Mouse (Mus musculus): ENCODE measurements around the gene Gm13288. TPM values are rescaled to one million over a fixed set of nuclear protein-coding genes. Genes with fewer than 3 reads are reported as not detected.

Gm13288 gene
- total RNA-seq (2023; ENCODE audit: inconsistent age), result not detected in 4 replicates

GRCm38 (mm10) chr4:88805231-88805630 lies at the start of gene Gm13288:
Gene Gm13288 (plus strand): TSS chr4:88805531.

GRCm38 (mm10) chr4:88759610-88760268 lies 45.6 kb upstream of the Gm13288 start, which contains the start of gene Gm13283:
Gene Gm13283 (plus strand): TSS chr4:88760119.

GRCm38 (mm10) chr4:88773534-88773933 lies 31.8 kb upstream of the Gm13288 start, which contains the start of gene Gm13290:
Gene Gm13290 (plus strand): TSS chr4:88773834.

DNA sequence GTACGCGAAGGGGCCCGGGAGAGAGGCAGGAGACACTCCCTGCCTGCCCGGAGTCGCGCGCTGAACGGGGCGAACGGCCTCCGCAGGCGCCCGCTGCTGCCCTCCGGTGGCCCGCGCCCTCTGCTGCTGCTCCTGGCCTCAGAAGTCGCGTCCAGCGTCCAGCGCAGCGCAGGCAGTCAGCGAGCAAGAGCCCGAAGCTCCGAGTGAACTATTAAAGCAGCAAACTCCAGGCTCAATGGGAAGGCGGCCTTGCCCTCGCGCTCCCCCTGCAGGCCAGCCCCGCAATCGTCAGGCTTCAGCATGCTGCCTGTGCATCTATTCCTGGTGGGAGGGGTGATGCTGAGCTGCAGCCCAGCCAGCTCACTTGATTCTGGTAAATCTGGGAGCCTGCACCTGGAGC lies 28.7 kb upstream of the Gm13288 start, which contains the start of gene Gm13289:
Gene Gm13289, plus strand, starts transcription at position 301 of the 400 bp plus-strand sequence.

GRCm38 (mm10) chr4:88779550-88779949 lies 25.8 kb upstream of the Gm13288 start, which contains the start of gene Gm13272:
Gene Gm13272 (plus strand): TSS chr4:88779850.

DNA sequence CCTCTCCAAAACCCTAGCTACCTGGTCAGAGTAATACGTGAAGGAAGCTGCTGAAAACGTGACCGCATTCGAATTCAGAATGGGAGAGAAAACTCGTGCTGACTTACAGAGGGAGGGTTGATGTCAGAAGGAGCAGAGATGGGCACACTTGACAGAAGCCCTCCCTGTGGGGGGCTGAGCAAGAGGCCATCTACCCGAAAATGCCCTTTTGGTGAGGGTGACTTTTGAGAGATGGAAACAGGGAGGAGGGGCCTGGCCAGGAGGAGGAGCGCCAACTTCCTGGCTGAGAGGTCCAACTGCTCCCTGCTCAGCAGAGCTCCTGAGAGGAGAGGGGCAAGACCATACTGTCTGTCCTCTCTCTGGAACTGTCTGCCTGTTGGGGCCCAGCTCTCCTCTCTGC lies 23.5 kb upstream of the Gm13288 start, which contains the start of gene Ifnz:
Gene Ifnz, plus strand, starts transcription at position 301 of the 400 bp plus-strand sequence.

DNA sequence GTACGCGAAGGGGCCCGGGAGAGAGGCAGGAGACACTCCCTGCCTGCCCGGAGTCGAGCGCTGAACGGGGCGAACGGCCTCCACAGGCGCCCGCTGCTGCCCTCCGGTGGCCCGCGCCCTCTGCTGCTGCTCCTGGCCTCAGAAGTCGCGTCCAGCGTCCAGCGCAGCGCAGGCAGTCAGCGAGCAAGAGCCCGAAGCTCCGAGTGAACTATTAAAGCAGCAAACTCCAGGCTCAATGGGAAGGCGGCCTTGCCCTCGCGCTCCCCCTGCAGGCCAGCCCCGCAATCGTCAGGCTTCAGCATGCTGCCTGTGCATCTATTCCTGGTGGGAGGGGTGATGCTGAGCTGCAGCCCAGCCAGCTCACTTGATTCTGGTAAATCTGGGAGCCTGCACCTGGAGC lies 19.9 kb upstream of the Gm13288 start, which contains the start of gene Gm13276:
Gene Gm13276, plus strand, starts transcription at position 301 of the 400 bp plus-strand sequence.

GRCm38 (mm10) chr4:88788402-88788801 lies 16.9 kb upstream of the Gm13288 start, which contains the start of gene Gm13277:
Gene Gm13277 (plus strand): TSS chr4:88788632.

DNA sequence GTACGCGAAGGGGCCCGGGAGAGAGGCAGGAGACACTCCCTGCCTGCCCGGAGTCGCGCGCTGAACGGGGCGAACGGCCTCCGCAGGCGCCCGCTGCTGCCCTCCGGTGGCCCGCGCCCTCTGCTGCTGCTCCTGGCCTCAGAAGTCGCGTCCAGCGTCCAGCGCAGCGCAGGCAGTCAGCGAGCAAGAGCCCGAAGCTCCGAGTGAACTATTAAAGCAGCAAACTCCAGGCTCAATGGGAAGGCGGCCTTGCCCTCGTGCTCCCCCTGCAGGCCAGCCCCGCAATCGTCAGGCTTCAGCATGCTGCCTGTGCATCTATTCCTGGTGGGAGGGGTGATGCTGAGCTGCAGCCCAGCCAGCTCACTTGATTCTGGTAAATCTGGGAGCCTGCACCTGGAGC lies 14.1 kb upstream of the Gm13288 start, which contains the start of gene Gm13278:
Gene Gm13278, plus strand, starts transcription at position 301 of the 400 bp plus-strand sequence.

DNA sequence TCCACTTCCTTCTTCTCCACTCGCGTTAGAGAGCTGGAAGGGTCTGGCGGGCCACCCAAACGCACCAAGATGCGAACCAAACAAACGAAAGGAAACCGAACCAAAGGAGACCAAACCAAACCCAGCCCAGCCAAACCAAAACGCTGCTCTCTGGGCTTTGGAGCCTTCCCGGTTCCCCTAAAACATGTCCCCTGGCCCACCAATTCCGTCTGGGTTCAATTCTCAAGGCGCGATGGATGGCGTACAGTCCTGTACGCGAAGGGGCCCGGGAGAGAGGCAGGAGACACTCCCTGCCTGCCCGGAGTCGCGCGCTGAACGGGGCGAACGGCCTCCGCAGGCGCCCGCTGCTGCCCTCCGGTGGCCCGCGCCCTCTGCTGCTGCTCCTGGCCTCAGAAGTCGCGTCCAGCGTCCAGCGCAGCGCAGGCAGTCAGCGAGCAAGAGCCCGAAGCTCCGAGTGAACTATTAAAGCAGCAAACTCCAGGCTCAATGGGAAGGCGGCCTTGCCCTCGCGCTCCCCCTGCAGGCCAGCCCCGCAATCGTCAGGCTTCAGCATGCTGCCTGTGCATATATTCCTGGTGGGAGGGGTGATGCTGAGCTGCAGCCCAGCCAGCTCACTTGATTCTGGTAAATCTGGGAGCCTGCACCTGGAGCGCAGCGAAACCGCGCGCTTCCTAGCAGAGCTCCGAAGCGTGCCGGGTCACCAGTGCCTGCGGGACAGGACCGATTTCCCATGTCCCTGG lies 11.2 kb upstream of the Gm13288 start, which contains the start of gene Gm13275:
Gene Gm13275, plus strand, starts transcription at position 552 of the 740 bp plus-strand sequence.

DNA sequence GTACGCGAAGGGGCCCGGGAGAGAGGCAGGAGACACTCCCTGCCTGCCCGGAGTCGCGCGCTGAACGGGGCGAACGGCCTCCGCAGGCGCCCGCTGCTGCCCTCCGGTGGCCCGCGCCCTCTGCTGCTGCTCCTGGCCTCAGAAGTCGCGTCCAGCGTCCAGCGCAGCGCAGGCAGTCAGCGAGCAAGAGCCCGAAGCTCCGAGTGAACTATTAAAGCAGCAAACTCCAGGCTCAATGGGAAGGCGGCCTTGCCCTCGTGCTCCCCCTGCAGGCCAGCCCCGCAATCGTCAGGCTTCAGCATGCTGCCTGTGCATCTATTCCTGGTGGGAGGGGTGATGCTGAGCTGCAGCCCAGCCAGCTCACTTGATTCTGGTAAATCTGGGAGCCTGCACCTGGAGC lies 8.2 kb upstream of the Gm13288 start, which contains the start of gene Gm13279:
Gene Gm13279, plus strand, starts transcription at position 301 of the 400 bp plus-strand sequence.

GRCm38 (mm10) chr4:88799365-88799764 lies 6.0 kb upstream of the Gm13288 start, which contains the start of gene Gm13285:
Gene Gm13285 (plus strand): TSS chr4:88799665.

DNA sequence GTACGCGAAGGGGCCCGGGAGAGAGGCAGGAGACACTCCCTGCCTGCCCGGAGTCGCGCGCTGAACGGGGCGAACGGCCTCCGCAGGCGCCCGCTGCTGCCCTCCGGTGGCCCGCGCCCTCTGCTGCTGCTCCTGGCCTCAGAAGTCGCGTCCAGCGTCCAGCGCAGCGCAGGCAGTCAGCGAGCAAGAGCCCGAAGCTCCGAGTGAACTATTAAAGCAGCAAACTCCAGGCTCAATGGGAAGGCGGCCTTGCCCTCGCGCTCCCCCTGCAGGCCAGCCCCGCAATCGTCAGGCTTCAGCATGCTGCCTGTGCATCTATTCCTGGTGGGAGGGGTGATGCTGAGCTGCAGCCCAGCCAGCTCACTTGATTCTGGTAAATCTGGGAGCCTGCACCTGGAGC lies 2.4 kb upstream of the Gm13288 start, which contains the start of gene Gm13287:
Gene Gm13287, plus strand, starts transcription at position 301 of the 400 bp plus-strand sequence.

GRCm38 (mm10) chr4:88815928-88816327 lies 10.6 kb downstream of the Gm13288 start, which contains the start of gene Ifna7:
Gene Ifna7 (plus strand): TSS chr4:88816228.

DNA sequence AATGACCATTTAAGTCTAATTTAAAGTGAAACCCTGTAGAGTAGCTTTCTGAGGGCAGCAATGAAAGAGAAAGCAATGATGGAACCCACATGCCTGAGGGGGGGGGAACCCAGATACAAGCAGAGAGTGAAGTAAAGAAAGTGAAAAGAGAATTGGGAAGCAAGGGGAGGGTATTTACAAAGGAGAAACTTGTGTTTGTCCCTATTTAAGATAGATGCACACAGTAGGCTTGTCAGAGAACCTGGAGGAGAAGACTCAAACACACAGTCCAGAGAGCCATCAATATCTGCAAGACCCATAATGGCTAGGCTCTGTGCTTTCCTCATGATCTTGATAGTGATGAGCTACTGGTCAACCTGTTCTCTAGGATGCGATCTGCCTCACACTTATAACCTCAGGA lies 14.3 kb downstream of the Gm13288 start, which contains the start of gene Ifna11:
Gene Ifna11, plus strand, starts transcription at position 301 of the 400 bp plus-strand sequence.

DNA sequence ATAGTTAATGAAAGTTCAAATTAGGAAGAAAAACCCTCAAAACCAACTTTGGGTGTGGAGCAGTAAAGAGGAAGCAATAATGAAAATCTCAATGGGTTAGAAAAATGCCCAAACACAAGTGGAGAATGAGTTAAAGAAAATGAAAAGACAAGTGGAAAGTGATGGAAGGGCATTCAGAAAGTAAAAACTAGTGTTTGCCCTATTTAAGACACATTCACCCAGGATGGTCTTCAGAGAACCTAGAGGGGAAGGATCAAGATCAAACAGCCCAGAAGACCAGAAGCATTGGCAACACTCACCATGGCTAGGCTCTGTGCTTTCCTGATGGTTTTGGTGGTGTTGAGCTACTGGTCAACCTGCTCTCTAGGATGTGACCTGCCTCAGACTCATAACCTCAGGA lies 21.8 kb downstream of the Gm13288 start, which contains the start of gene Ifna6:
Gene Ifna6, plus strand, starts transcription at position 301 of the 400 bp plus-strand sequence.

GRCm38 (mm10) chr4:88835225-88835624 lies 29.9 kb downstream of the Gm13288 start, which contains the start of gene Ifna5:
Gene Ifna5 (plus strand): TSS chr4:88835525.

GRCm38 (mm10) chr4:88841438-88841911 lies 36.1 kb downstream of the Gm13288 start, which contains the start of gene Ifna4:
Gene Ifna4 (plus strand): TSS chr4:88841861.

DNA sequence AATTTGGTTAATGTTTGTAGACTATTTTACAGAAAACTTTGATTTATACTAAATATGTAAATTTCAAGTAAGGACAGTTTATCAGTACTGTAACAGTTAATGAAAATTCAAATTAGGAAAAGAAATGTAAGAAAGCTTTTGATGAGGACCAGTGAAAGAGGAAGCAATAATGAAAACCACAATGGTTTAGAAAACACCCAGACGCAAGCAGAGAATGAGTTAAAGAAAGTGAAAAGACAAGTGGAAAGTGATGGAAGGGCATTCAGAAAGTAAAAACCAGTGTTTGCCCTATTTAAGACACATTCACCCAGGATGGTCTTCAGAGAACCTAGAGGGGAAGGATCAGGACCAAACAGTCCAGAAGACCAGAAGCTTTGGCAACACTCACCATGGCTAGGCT lies 44.4 kb downstream of the Gm13288 start, which contains the start of gene Ifna1:
Gene Ifna1, plus strand, starts transcription at position 390 of the 400 bp plus-strand sequence.

All from B cell, adult (primary cell).